Mouse (Mus musculus) ES-E14 (cell line): ENCODE results near the gene Gm12248. TPM values are rescaled to one million over a fixed set of nuclear protein-coding genes. Genes with fewer than 3 reads are reported as not detected.

Source experiments
- DNase-seq: peaks from one replicate; pipeline ENCODE4 v3.0.0-alpha.2; 2013; ENCODE audit warnings: low read depth, low spot score
- H3K27ac ChIP-seq: 2 replicates; pipeline ENCODE4 v1.5.1; 2012; ENCODE audit warnings: low read depth, mild to moderate bottlenecking, low read length, moderate library complexity, mixed read lengths; ENCODE audit not compliant: poor library complexity, insufficient read depth, severe bottlenecking
- H3K36me3 ChIP-seq: 2 replicates; pipeline ENCODE4 v1.6.1; 2012; ENCODE audit warnings: mild to moderate bottlenecking, low read length, moderate library complexity, mixed read lengths; ENCODE audit not compliant: control insufficient read depth, poor library complexity, insufficient read depth, severe bottlenecking
- H3K4me1 ChIP-seq, 2 experiments: fragments of 150-350 bp in 1 of 2; sonication (generic) in 1 of 2; 2 replicates each; pipeline ENCODE4 v1.6.1; 2012; ENCODE audit warnings: low read length in 2 of 2, mild to moderate bottlenecking in 1 of 2, mixed read lengths in 1 of 2; ENCODE audit not compliant: control insufficient read depth in 2 of 2, insufficient read depth in 2 of 2, poor library complexity in 1 of 2
- H3K4me3 ChIP-seq, 2 experiments: fragments of 150-350 bp in 1 of 2; sonication (generic) in 1 of 2; 2 replicates each; pipeline ENCODE4 v1.5.1; 2012; ENCODE audit warnings: low read length in 2 of 2, low read depth in 1 of 2, mild to moderate bottlenecking in 1 of 2, mixed read lengths in 1 of 2; ENCODE audit not compliant: insufficient read depth in 1 of 2, poor library complexity in 1 of 2, severe bottlenecking in 1 of 2
- H3K9ac ChIP-seq: 2 replicates; pipeline ENCODE4 v1.6.1; 2012; ENCODE audit warnings: low read depth, mild to moderate bottlenecking, low read length, mixed read lengths; ENCODE audit not compliant: poor library complexity, insufficient read depth, severe bottlenecking
- H3K9me3 ChIP-seq: fragments of 150-350 bp; sonication (generic); 2 replicates; pipeline ENCODE4 v1.6.1; 2012; ENCODE audit warnings: low read depth, mild to moderate bottlenecking, low read length; ENCODE audit not compliant: control insufficient read depth, insufficient read depth
- CHD2 ChIP-seq: IDR thresholded peaks from 2 replicates; pipeline ENCODE4 v1.6.1; 2014; ENCODE audit warnings: mild to moderate bottlenecking, low read depth, low read length, inconsistent platforms
- HCFC1 ChIP-seq: IDR thresholded peaks from 2 replicates; pipeline ENCODE4 v1.6.1; 2012; ENCODE audit warnings: low read length, inconsistent platforms, borderline replicate concordance; ENCODE audit not compliant: insufficient read depth
- MAFK ChIP-seq: IDR thresholded peaks from 2 replicates; pipeline ENCODE4 v1.6.1; 2014; ENCODE audit warnings: mild to moderate bottlenecking, low read depth, low read length, inconsistent platforms; ENCODE audit not compliant: insufficient read depth
- ZC3H11A ChIP-seq: IDR thresholded peaks from 2 replicates; pipeline ENCODE4 v1.6.1; 2012; ENCODE audit warnings: low read depth, mild to moderate bottlenecking, inconsistent platforms, low read length, borderline replicate concordance
- ZNF384 ChIP-seq: IDR thresholded peaks from 2 replicates; pipeline ENCODE4 v1.6.1; 2012; ENCODE audit warnings: low read depth, low read length, inconsistent platforms
- in situ Hi-C, 2 experiments: fragments of 600-800 bp; cut with MboI; formaldehyde crosslinking; loops; one replicate each; pipeline ENCODE4 v1.15.1; 2025; ENCODE audit warnings: low sequenced_read_pairs in 2 of 2, inconsistent platforms in 1 of 2; ENCODE audit not compliant: unreplicated experiment in 2 of 2
- total RNA-seq: library from RNA; depleted of rRNA; stranded (reverse); fragments of 300-350 nt; gene quantifications from 2 replicates; pipeline ENCODE4 v1.2.3, GENCODE M21; 2012

Gene Gm12248
- total RNA-seq, 1 experiment: 0.58 TPM

DNA sequence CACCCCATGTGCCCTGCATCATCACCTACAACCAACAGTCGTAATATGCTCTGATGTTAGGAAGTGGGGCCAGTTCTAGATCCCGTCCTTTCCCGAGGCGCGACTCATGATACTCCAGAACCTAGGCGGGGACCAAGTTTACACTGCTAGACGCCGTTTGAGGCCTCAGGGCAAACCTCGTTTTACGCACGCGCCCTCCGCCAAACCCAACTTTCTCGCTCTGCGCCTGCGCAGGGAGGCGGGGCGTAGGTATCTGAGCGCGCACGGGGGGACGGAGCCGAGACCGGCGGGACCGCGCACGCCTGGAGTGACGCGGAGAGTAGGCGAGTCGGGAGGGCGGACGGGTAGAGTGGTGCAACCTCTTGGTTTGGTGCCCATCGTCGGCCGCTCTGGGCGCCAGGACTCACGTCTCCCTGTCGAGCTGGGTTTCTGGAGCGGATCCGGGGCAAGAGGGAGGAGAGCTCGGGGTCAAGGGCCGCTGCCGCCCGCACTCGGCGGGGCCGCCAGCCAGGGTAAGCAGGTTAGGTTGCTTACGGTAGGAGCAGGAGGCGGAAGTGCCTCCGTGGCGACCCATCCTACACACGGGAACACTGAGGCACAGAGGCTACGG, 10.9 kb upstream of the Gm12248 start, which contains the start of gene Cnot8:
Gene Cnot8, plus strand, starts transcription at position 457 of the 610 bp plus-strand sequence.
- Histone ChIP-seq H3K36me3 (no peaks in the 10 kb centered on the region), H3K27ac (peak within 1 kb of the TSS; percentile 100), H3K4me1 (peaks cover 0 to 10% of the 10 kb centered on the region in 2 experiments; a peak in 1 of 4 replicates), H3K9ac (peak within 1 kb of the TSS; percentile 89), H3K4me3 (peak within 1 kb of the TSS; percentile 85 to 91), H3K9me3 (no peaks in the 10 kb centered on the region)
- DNase-seq: peak; percentile 98
- TF ChIP-seq CHD2 (no peak), HCFC1 (0 out of 2 replicates have a peak, but pooled peaks have one; percentile 52)
- in situ Hi-C loops: no loop called here

DNA sequence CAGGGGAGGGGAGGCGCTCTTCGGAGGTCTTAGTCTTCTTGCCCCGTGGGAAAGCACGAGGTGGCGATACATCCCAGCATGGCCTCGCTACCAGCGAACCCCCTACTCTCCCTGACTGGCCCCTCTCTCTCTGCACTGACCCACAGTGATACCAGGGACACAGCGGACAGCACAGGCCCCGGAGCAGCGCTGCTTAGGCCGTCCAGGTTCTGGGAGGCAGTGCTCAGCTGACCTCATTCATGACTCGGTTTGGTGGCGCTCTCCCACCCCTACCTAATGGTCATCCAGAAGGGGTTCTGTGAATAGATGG, 10.4 kb upstream of the Gm12248 start:
- H3K4me3 ChIP-seq: peak overlapping the region; percentile 57 to 64
- TF ChIP-seq ZC3H11A (no peak), ZNF384 (no peak), CHD2 (no peak), MAFK (no peak), HCFC1 (no peak)
- no peak for DNase-seq
- no peaks in the 10 kb centered on the region for H3K9me3 ChIP-seq
- H3K36me3 ChIP-seq: no peaks in the 10 kb centered on the region
- peak overlapping the region; percentile 100 for H3K27ac ChIP-seq
- H3K4me1 ChIP-seq: peaks cover 0 to 10% of the 10 kb centered on the region in 2 experiments; a peak in 1 of 4 replicates
- H3K9ac ChIP-seq: peak overlapping the region; percentile 87
- in situ Hi-C loops: no loop called here

DNA sequence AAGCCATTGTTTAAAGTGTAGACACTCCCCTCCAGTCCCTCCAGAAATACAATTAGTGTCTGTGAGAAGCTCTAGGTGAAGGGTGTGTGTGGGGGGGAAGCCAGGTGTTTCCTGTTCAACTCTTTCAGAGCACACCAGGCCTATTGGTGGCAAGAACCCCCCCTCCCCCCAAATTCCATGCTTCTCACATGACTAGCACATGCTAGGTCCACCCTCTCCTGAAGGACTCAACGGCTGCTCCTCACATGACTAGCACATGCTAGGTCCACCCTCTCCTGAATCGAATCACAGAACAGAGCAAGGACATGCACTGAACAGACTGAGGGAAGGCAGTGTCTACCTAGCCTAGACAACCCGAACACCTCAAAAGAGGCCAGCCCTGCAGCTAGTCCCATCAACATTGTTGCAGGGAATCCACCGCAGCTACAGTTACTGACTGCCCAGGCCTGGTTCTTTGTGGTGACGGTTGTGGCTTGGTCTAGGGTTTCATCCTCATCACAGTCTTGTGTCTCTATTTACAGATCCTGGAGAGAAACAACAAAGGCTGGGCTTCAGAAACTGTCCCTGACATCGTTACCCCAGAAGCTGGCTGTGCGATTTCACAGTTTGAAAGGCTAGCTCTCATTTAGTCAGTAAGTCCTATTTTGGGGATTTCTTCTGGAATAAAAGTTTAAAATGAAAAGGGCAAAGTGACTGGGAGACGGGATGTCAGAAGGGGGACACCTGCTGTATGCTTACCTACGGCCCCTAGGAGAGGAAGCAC, 9.8 kb upstream of the Gm12248 start:
- Histone ChIP-seq H3K4me1 (peaks cover 0 to 7% of the 10 kb centered on the region in 2 experiments; a peak in 1 of 4 replicates), H3K9ac (peak overlapping the region; percentile 87), H3K36me3 (no peaks in the 10 kb centered on the region), H3K9me3 (no peaks in the 10 kb centered on the region), H3K27ac (peak overlapping the region; percentile 100), H3K4me3 (peak overlapping the region; percentile 57 to 64)
- TF ChIP-seq CHD2 (no peak), HCFC1 (no peak), ZC3H11A (no peak), ZNF384 (no peak), MAFK (no peak)
- peak; percentile 47 for DNase-seq
- in situ Hi-C loops: no loop called here

- no peak overlapping the region; the same call in 1 of the 2 replicates for H3K27ac ChIP-seq
- H3K9me3 ChIP-seq: no peaks in the 10 kb centered on the region
- in situ Hi-C loops: no loop called here
- H3K36me3 ChIP-seq: no peaks in the 10 kb centered on the region
- no peak for TF ChIP-seq ZNF384
- no peak for TF ChIP-seq HCFC1
- no peak for TF ChIP-seq MAFK
- TF ChIP-seq ZC3H11A: no peak
- no peak for TF ChIP-seq CHD2
- no peak overlapping the region for H3K4me3 ChIP-seq
- H3K9ac ChIP-seq: no peak overlapping the region
- peaks cover 0 to 3% of the 10 kb centered on the region in 2 experiments; a peak in 1 of 4 replicates for H3K4me1 ChIP-seq
- no peak for DNase-seq
Measured at GRCm38 (mm10) chr11:58102146-58102545, 9.2 kb upstream of the Gm12248 start.
